Mouse (Mus musculus): ENCODE data around the gene Cln6. TPM values are rescaled to one million over a fixed set of nuclear protein-coding genes. Genes with fewer than 3 reads are reported as not detected.

Gene Cln6
- polyA plus RNA-seq, 1 experiment from 2014 or later = 34.3 TPM

DNA sequence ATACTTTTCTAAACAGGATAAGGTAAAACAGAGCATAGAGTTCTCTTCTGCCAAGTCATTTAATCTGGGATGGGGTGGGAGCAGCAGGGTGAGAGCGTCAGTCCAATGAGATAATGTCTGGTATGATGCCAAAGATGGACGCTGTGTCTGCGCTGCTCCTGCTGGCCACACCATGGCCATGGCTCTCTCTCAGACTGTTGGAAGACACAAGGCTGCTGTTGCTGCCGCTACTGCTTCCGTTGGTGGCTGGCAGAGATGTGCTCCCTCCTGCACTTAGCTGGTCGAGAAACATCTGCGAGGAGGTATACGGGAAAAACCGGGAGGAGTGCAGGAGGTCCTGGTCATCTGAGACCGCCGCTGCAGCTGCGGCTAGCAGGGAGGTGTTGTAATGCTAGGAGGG is 43.3 kb downstream of the Cln6 start:
- Histone ChIP-seq H3K4me1 (replicated peaks; ENCODE audit: control insufficient read depth, insufficient read depth, low read length) (peaks cover 9% of the 10 kb centered on the region; the same call in 1 of the 2 replicates), H3K27ac (ENCODE audit: low read depth, low read length) (no peak overlapping the region), H3K9ac (ENCODE audit: low read depth, low read length) (no peak overlapping the region), H3K9me3 (ENCODE audit: control insufficient read depth, low read length) (no peaks in the 10 kb centered on the region), H3K36me3 (ENCODE audit: control insufficient read depth, insufficient read depth, low read length) (peaks cover 15% of the 10 kb centered on the region), H3K4me2 (no peak overlapping the region), H3K27me3 (replicated peaks; ENCODE audit: control insufficient read depth, insufficient read depth, low read length) (no peaks in the 10 kb centered on the region), H3K4me3 (ENCODE audit: low read depth, low read length) (no peak overlapping the region)
- WGBS = 83% methylated on average over 12 of the region's 12 CpGs
- ATAC-seq (replicated peaks; ENCODE audit: low FRiP score) (no peak), DNase-seq (ENCODE audit: low spot score) (no peak)

DNA sequence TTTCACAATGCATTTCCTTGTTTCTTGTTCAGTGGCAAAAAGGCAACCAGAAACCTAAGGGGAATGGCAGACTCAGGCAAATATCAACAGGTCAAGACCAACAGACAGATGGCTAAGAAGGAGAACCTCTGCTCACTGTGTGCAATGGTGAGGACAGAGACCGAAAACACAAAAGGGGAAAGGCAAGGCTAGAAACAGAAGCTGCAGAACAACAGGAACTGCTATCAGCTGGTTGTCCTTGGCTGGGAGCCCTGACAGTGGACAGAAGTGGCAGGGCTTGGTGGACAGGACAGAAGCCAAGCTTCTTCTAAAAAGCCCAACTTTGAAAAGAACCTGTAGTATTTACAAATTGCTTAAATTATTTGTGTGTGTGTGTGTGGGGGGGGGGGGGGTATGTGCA is 55.9 kb downstream of the Cln6 start:
- WGBS = 87% methylated on average over 1 of the region's 1 CpGs
- no peaks in the 10 kb centered on the region for H3K9me3 ChIP-seq (ENCODE audit: control insufficient read depth, low read length)
- no peak overlapping the region for H3K4me3 ChIP-seq (ENCODE audit: low read depth, low read length)
- no peaks in the 10 kb centered on the region for H3K4me1 ChIP-seq (replicated peaks; ENCODE audit: control insufficient read depth, insufficient read depth, low read length)
- no peak overlapping the region for H3K9ac ChIP-seq (ENCODE audit: low read depth, low read length)
- H3K27ac ChIP-seq (ENCODE audit: low read depth, low read length) = no peak overlapping the region
- no peak overlapping the region for H3K4me2 ChIP-seq
- ATAC-seq (replicated peaks; ENCODE audit: low FRiP score) (no peak), DNase-seq (ENCODE audit: low spot score) (no peak)
- peaks cover 16% of the 10 kb centered on the region for H3K36me3 ChIP-seq (ENCODE audit: control insufficient read depth, insufficient read depth, low read length)
- no peaks in the 10 kb centered on the region for H3K27me3 ChIP-seq (replicated peaks; ENCODE audit: control insufficient read depth, insufficient read depth, low read length)

Other genes starting within 250 kb of the Cln6 start
- 0.19 and 0.26 TPM in 2 replicates for gene Itga11, start 161.0 kb upstream of the Cln6 start, polyA plus RNA-seq (2014; fragmentation: Nextera tagmentation; extraction: Ambion mirVana)
- gene Fem1b, start 26.9 kb upstream of the Cln6 start, polyA plus RNA-seq (2014; fragmentation: Nextera tagmentation; extraction: Ambion mirVana) = 30.4 and 33.6 TPM in 2 replicates
- gene Calml4, start 19.3 kb downstream of the Cln6 start, polyA plus RNA-seq (2014; fragmentation: Nextera tagmentation; extraction: Ambion mirVana) = 1.8 and 2.6 TPM in 2 replicates
- gene Pias1, start 149.1 kb downstream of the Cln6 start, polyA plus RNA-seq (2014; fragmentation: Nextera tagmentation; extraction: Ambion mirVana) = 41.5 and 44.7 TPM in 2 replicates

Measured in liver, embryonic 11.5 days (tissue).